Mouse (Mus musculus): ENCODE data around the gene Mthfd2.

The Mthfd2 gene

DNA sequence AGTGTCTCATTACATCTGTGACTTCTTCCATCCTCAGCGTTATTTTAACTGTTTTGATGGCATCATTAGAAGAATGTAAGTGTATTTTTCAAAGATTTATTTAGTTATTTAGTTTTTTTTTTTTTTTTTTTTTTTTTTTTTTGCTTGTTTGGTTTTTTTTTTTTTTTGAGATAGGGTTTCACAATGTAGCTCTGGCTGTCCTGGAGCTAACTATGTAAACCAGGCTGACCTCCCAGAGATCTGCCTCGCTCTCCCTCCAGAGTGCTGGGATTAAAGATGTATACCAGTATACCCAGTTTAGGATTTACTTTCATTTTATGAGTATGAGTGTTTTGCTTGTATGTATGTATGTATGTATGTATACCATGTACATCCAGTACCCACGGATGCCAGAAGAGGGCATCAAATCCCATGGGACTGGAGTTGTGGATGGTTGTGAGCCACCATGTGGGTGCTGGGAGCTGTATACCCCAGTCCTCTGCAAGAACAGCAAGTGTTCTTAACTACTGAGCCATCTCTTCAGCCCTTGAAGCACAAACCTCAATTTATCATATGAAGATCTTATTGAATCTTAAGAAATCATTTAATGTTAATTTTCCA, 2.0 kb upstream of the Mthfd2 start:
- no peak for DNase-seq

DNA sequence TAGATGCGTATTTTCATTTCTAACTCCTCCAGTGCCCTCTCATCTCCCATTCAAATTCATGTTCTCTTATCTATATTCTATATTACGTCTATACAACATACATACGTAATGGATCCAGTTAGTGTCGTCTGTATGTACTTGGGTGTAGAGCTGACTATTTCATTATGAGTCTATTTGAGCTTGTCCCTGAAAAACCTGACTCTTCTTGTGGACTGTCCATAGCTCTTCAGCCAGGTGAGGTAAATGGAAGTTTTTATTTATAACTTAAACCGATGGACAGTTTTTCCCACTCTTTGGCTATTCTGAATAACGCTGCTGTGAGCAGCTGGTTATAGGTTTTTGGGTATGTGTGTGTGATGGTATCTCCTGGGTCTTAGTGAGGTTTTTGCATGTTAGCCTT, 1.1 kb upstream of the Mthfd2 start:
- no peak for DNase-seq

DNA sequence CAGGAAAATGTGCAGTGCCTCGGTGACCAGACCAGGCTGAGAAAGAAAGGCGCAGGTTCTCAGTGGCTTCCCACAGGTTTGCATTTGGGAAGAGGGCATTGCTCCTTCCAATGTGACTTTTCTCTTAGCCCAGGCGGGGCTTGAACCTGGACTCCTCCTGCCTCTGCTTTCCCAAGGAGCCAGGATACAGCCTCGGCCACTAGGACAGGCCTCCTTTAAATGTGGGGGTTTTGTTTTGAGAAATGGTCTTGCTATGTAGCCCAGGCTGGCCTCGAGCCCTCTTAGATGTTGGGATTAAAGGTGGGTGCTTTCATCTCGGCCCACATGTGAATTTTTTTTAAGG, 657 bp upstream of the Mthfd2 start:
- no peak for DNase-seq

DNA sequence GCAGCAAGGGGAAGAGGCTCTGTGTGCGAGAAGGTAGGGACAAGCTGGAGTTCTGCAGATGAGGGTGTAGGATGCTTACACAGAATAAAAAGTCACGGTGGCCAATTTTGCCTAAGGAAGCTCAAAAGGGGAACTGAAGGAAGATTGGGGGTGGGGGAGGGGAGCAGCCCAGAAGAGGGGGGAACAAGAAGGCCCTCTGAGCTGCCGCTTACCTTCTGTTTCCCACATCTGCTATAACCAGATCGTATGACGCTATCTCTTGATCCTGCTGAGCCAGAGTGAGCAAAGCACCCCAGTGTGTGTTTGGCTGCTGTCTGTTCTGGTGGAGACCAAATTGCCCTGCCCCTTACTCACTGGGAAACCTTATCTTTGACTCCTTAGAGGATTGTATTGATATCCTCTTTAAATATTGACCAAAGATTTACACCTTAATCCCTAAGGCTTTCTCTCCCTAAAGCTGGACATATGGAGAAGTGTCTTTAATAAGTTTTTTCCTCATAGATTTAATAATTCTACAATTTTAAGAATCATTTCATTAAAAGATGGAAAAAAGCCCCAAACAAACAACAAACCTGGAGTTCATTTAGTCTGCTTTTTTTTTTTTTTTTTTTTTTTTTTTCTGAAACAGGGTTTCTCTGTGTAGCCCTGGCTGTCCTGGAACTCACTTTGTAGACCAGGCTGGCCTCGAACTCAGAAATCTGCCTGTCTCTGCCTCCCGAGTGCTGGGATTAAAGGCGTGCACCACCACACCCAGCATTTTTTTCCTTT, 1.9 kb downstream of the Mthfd2 start:
- DNase-seq, result no peak

DNA sequence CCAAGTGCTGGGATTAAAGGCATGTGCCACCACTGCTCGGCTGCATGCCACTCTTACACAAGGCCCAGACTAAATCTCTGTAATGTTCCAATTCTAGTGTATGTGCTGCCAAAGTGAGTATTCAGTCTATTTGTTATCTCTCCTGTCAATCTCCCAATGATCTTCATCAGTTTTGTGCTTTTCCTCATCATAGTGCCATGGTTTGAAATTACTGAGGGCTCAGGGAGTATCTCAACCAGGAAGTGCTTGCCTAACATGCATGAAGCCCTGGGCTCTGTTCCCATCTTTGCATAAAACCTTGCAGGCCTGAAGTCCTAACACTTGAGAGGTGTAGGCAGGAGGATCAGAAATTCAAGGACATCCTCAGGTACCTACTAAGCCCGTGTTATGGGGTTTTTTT, 2.9 kb downstream of the Mthfd2 start:
- no peak for DNase-seq

DNA sequence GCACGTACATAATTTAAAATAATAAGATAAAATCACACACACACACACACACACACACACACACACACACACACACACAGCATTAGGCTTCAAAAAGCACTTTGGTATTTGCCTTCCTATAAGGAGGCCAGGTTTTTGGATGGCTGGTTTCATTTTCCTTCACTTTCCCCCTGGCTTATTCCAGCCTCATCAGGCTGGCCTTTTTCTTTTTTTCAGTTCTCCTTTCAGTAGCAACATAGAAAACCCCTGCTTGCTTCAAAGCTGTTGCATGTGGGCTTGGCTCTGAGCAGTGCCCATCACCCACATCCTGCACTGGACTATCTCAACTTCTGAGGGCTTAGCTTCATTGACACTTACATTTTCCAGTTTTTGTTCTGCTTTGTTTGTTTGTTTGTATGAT, 3.8 kb downstream of the Mthfd2 start:
- no peak for DNase-seq

DNA sequence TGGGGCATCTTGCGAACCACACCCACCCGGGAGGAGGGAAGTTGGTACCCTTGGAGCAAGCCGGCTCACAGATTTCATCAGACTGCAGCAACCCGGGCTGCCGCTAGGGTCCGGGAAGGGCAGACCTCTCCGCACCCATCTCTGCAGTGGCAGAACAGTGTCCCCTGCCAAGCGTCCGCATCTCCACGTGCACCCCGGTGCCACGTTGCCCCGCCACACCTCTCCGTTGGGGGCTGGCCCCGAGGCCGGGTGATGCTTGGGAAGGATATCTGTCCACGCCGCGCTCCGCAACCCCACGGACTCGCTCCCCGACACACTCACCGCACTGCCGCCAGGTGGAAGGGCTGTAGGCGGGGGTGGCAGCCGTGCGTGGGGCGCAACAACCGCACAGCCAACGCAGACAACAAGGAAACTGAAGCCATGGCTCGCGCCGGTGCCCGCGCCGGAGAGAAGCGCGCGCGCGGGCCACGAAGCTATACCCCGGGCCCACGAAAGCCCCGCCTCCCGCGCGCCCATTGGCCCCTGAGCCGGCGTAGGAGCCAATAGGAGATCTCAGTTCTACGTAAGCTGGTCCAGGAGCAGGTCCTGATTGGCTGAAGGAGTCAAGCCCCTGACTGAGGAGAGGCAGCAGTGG, 8.5 kb downstream of the Mthfd2 start:
- DNase-seq, result peak; percentile 93 to 97

DNA sequence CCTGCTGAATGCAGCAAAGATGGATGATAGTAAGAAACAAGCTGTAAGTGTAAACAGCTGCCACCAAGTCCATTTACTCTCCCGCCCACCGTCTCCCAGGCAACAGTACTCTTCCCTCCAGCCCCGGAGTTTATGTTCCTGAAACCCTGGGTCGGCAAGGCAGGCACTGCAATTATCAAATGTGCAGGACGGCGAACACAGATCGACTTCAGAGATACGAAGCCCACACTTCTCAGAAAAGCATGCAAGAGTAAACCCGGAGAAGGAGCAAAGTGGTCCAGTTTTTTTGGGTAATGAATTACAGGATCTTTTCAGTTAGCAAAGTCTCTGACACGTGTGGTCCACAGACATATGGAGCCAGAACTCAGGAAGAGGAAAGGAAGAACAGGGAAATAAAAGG, 9.7 kb downstream of the Mthfd2 start:
- DNase-seq, result peak in 1 of 2 experiments; percentile 56

DNA sequence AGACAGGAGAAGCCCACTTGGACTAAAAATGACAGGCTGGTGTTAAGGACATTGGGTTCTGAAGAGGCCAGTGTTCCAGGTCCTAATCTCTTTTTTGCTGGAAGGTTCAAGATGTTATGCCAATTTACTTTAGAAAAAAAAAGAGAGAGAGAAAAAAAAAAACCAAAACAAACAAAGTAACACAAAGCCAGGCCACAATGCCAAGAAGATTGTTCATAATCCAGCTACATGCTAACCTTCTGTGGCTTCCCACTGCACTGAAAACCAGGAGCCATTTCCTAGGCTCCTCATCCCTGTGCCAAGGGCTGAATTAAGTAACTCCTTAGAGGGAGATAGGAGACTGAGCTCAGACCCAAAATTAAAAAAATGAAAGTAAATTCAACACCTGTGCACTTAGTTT, 10.4 kb downstream of the Mthfd2 start:
- DNase-seq, result no peak

DNA sequence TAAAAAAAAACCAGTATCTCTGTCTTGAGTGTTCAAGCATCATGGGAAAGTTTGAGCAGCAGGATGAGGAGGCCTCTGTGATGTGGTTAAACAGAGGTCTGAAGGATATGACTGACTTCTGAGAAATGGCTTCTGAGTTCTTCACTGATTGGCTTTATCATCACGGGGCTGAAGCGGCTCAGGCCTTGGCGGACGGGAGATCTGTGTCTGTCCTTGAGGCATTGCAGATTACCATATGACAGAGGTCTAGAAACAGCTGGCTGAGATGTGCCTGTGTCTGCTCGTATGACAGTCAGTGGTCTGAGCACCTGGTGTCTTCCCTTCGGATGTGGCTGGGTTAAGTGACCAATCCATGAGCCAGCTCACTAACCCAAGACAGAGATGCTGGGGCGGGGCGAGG, 13.2 kb downstream of the Mthfd2 start:
- DNase-seq, result no peak

DNA sequence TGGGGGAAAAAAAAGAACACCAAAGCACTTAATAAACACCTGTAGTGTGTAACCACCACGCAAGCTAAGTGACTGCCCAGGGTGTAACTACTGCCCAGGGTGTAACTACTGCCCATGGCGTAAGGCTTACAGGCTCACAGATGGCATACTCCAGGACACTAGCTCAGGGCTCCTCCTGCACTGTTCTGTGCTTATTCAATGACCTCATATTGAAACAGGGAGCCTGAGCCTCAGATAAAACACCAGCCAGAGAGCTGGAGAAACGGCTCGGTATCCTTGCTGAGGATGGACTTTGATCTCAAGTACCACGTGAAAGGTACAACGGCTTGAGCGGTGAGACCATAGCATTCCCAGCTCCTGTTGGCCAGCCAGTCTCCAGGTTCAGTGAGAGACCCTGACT, 13.7 kb downstream of the Mthfd2 start:
- peak in 1 of 2 experiments; percentile 14 for DNase-seq

DNA sequence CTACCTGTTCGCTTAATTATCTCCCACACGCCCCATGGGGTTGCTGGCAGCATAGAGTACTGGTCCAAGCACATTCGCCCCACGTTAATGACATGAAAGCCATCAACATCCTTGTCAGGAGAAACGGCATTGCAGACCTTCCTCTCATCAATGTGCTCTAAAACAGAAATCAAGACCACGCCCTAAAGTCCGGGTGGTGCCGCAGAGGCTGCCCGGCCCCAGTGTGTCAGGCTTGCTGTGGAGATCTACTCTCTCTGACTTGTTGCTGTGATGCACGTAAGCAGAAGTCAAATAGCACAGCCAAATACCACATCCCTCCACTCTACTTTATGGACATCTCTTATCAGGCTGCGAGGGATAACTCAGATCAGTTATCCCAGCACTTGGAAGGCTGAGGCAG, 14.5 kb downstream of the Mthfd2 start:
- no peak for DNase-seq

DNA sequence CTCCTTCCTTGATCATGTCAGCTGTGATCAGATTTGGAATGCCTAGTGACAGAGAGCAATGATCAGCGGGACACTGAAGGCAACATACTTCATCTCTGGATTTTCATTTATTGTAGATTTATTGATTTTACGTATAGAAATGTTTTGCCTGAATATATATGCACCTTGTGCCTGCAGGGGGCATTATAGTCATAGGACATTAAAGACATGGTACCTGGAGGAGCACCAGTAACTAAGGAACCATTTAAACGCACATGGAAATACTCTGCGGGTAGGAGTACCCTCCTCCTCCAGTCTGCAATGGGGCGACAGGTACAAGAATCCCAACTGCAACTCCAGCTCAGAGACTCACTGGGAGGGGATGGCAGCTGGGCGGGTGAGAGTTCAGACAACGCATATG, 16.7 kb downstream of the Mthfd2 start:
- no peak for DNase-seq

DNA sequence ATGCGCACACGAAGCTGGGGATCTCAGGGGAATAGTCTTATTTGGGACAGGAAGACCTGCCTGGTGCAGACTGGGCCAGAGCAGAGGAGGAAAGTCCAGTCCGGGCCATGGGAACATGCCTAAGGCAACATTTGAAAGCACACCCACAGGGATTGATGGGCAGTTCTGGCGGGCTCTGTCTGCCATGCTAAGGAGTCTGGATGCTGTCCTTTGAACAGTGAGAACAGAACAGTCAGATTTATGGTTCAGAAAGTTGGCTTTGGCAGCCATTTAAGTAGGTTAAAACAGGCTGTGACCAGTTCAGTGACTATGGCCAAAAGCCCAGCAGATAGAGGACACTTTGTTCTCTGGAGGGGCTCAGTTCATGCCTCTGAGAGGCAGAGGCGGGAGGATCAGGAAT, 23.4 kb downstream of the Mthfd2 start:
- peak; percentile 23 to 62 for DNase-seq

DNA sequence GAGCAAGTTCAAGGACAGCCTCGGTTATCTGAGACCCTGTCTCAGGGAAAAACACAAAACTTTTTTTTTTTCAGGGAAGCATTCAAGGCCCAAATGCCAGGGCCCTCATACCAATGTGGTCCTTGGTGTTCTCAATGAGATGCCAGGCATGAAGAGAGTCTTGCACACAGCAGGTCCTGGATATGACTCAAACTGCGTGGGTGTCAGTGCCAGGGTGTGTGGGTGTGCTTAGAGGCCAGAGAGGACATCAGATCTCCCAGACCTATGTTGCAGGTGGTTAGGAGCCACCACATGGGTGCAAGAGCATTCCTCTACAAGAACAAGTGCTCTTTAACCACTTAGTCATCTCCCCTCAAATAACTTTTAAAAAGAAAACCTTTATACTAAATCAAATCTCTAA, 24.4 kb downstream of the Mthfd2 start:
- no peak for DNase-seq

DNA sequence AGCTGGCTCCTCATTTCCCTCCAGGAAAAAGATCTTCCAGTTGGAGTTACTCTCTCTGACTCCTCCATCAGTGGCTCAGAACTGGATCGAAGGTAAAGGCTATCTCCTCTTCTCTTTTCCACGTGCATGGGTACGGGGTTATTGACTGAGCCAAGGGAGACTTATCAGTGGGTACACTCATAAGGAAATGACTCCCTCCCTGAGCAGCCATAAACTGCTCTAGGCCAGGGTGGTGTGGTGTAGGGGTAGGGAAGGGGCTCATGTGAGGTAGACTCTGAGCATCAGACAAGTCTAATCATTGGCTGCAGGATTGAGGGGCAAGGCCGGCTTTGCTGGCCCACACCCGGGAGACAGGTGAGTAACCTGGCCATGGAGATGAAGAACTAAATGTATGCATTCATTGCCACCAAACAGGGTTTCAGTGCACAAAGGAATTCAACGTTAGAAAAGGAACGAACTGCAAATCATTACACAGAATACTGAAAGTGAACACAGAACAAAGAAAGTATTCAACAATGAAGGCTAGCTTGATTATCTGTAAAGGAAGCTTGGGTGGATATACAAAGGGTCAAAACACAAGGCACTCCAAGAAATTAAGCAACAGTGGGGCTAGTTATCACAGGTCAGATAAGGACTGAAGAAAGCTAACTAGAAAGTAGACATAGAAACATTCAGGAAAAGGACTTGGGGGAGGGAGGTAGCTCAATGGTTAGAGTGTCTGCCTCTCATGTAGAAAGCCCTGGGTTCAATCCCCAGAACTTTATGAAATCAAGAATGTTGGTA, 25.1 kb downstream of the Mthfd2 start:
- DNase-seq, result no peak

DNA sequence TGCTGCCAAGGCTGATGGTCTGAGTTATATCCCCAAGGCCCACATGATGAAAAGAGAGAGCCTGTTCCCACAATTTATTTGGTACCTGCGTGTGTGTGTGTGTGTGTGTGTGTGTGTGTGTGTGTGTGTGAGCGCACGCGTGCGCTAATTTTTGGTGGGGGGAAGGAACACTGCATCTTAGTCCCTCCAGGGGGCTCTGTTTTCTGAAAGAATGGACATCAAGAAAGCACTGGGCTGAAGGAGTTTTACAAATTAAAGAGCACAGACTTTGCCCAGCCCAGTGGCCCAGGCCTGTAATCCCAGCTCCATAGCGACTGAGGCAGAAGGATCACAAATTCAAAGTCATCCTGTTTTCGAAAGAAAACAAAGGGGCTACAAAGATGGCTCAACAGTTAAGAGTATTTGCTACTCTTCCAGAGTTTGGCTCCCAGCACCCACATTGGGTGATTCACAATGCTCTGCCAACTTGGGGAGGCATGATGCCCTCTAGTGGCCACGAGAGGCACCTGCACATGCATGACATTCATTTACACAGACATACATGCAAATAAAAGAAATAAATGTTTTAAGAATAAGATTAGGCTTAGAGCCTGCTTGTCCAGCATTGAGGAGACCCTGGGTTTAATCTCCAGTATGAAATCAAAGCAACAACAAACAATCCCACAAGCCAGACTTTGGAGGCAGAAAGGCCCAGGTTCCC, 45.3 kb downstream of the Mthfd2 start:
- DNase-seq, result peak in 1 of 2 experiments; percentile 16

DNA sequence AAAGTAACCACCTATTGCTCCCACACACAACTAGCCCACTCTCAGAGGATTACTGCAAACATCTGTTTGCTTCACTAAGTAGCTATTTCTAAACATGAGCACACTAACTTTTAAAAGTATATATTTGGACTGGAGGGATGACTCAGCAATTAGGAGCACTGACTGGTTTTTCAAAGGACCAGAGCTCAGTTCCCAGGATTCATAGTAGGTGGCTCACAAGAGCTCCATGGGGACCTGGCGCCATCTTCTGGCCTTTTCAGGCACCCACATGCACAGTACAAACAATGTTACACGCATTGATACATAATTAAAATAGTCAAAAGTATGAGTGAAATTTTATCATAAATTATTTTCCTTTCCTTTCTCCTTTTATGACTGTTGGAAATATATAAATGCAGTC, 46.8 kb downstream of the Mthfd2 start:
- DNase-seq, result peak; percentile 44 to 62

DNA sequence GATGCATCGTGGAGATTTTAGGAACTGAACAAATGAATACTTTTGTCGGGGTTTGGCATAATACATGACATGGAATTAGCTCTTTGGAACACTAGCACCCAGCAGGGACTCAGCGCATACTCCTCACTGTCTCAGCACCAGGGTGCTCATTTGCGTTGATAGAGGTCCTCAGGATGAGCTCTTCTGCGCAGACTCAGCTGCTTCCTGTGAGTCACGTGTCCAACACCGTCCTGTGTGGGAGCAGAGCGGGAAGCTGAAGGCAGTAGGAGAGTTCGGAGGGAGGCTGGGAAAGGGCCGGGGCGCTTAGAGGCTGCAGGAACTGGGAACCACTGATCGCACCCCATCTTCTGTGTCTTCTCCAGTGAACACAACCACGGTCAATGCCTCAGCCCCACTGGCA, 48.6 kb downstream of the Mthfd2 start:
- DNase-seq, result peak in 1 of 2 experiments; percentile 16

DNA sequence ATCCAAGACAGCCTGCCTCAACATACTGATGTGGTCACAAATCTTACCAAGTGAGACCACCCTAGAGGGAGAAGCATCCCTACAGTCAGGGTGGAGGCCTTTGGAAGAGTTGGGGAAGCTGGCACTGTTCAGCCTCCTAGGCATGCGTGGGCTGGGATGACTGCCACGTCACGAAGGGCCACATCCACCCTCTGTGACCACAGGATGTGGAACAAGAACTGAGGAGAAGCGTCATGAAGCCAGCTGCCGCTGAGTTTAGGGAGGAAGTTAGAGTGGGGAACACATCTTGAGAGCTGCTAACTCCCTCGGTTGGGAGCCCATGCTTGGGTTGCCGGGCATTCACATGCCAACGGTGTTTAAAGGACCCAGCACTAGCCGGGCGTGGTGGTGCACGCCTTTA, 52.0 kb downstream of the Mthfd2 start:
- DNase-seq, result peak in 1 of 2 experiments; percentile 34

DNA sequence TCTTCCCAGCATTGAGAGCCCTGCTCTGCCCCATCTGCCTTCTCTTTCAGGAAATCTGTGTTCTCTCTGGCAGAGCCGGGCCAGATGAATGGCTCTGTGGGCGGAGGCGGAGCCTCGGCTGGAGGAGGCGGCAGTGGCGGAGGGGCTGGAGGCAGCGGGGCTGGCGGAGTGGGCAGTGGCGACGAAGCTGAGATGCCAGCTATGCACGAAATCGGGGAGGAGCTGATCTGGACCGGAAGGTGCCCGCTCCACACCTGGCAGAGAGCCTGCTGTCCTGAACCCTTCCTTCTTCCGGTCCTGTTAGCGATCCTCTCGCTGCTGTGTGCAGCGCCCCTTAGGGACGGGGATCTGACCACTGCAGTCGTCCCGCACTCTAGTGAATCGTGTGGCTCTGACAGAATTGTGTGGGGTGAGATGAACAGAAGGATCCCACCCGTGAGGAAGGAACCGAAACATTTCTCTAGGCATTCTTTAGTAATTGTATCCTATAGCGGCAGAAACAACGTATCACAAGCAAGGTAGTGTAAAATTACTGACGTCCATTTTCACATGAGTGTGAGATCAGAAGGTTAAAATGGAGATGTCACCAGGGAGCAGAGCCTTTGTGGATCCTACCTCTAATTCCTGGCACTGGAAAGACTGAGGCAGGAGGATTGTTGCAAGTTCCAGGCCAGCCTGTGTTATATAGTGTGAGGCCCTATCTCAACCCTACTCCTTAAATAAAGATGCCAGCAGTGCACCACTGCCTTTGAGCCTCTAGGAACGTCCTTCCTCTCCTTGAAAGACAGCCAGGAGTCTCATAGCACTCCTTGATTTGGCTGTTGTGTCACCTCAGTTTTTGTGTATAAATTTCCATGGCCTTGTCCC, 57.3 kb downstream of the Mthfd2 start:
- DNase-seq, result peak; percentile 94 to 97

DNA sequence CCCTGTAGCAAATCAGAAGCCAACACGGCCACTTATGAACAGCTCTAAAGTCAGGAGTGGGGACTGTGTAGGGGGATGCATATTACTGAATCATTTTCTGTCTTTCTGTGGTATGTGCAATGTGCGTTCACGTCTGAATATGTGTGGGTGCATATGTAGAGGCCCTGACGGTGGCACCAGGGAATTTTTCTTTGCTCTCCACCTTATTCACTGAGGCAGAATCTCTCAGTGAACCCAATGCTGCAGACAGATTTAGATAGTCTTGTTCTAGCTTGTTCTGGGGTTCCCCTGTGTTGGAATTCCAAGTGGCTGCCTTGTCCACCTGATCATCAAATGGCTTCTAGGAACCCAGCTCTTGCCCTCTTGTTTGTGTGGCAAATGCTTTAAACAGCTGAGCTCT, 58.1 kb downstream of the Mthfd2 start:
- DNase-seq, result no peak
